Mouse (Mus musculus) frontal cortex, adult (tissue): ENCODE measurements at regions not wholly inside any gene's neighbourhood (a gene's known extent, or its start where the extent isn't known, plus 50 kb on each side); places are given as distances from the start of the nearest gene placed in this dataset.

Experiments used
- ATAC-seq: cut with Nextera tagmentation; 2 replicates; pipeline ENCODE4 v1.9.2; 2017; ENCODE audit warnings: mild to moderate bottlenecking, moderate library complexity, mixed read lengths; ENCODE audit not compliant: low TSS enrichment

- ATAC-seq: no peak
These were observed 81.0 kb upstream of the Sertad2 start for GRCm38 (mm10) chr11:20462076-20462475.

GRCm38 (mm10) chr11:20463173-20463681 lies 79.8 kb upstream of the Sertad2 start:
- no peak for ATAC-seq

- ATAC-seq: no peak
These were observed 78.5 kb upstream of the Sertad2 start for GRCm38 (mm10) chr11:20464564-20464963.

- no peak for ATAC-seq
These were observed 76.5 kb upstream of the Sertad2 start for GRCm38 (mm10) chr11:20466591-20466990.

- no peak for ATAC-seq
These were observed 74.6 kb upstream of the Sertad2 start for GRCm38 (mm10) chr11:20468319-20469018.

GRCm38 (mm10) chr11:20469368-20469767 lies 73.7 kb upstream of the Sertad2 start:
- ATAC-seq: no peak

- ATAC-seq: no peak
These were observed 72.7 kb upstream of the Sertad2 start for GRCm38 (mm10) chr11:20470396-20470795.

- no peak for ATAC-seq
These were observed 70.7 kb upstream of the Sertad2 start for GRCm38 (mm10) chr11:20472336-20472735.

- no peak for ATAC-seq
These were observed 67.4 kb upstream of the Sertad2 start for GRCm38 (mm10) chr11:20475629-20476028.

- no peak for ATAC-seq
These were observed 66.6 kb upstream of the Sertad2 start for GRCm38 (mm10) chr11:20476494-20476893.

GRCm38 (mm10) chr11:20477183-20478037 lies 65.6 kb upstream of the Sertad2 start:
- ATAC-seq: peak; percentile 86

- no peak for ATAC-seq
These were observed 62.4 kb upstream of the Sertad2 start for GRCm38 (mm10) chr11:20480632-20481031.

- ATAC-seq: no peak
These were observed 57.7 kb upstream of the Sertad2 start for GRCm38 (mm10) chr11:20485371-20485770.
